Mouse (Mus musculus) embryonic facial prominence, embryonic 14.5 days (tissue): ENCODE data around the gene Fam78a. TPM values are rescaled to one million over a fixed set of nuclear protein-coding genes. Genes with fewer than 3 reads are reported as not detected.

Source experiments
- ATAC-seq: fragments of 200-750 bp; cut with Nextera tagmentation; 2 replicates; pipeline ENCODE4 v1.8.0; 2017; ENCODE audit warnings: low read depth, moderate number of reproducible peaks, moderate TSS enrichment
- DNase-seq: peaks from one replicate; pipeline ENCODE4 v3.0.0-alpha.2; 2015; ENCODE audit warnings: low spot score
- H3K27ac ChIP-seq: fragments of 300-500 bp; sonication (generic); replicated peaks from 2 replicates; pipeline ENCODE4 v1.5.1; 2014; ENCODE audit warnings: low read depth, mild to moderate bottlenecking, low read length, moderate library complexity
- H3K27me3 ChIP-seq: fragments of 300-500 bp; sonication (generic); replicated peaks from 2 replicates; pipeline ENCODE4 v1.6.1; 2014; ENCODE audit warnings: low read length; ENCODE audit not compliant: control insufficient read depth, insufficient read depth
- H3K36me3 ChIP-seq: fragments of 300-500 bp; sonication (generic); 2 replicates; pipeline ENCODE4 v1.6.1; 2014; ENCODE audit warnings: low read length, mixed read lengths; ENCODE audit not compliant: control insufficient read depth, insufficient read depth
- H3K4me1 ChIP-seq: fragments of 300-500 bp; sonication (generic); 2 replicates; pipeline ENCODE4 v1.6.1; 2014; ENCODE audit warnings: antibody characterized with exemption, low read length; ENCODE audit not compliant: control insufficient read depth, insufficient read depth
- H3K4me2 ChIP-seq: fragments of 300-500 bp; sonication (generic); 2 replicates; pipeline ENCODE4 v1.6.1; 2014; ENCODE audit warnings: low read depth, mild to moderate bottlenecking, low read length, moderate library complexity, mixed read lengths
- H3K4me3 ChIP-seq: fragments of 300-500 bp; sonication (generic); 2 replicates; pipeline ENCODE4 v1.5.1; 2014; ENCODE audit warnings: low read depth, mild to moderate bottlenecking, low read length
- H3K9ac ChIP-seq: fragments of 300-500 bp; sonication (generic); 2 replicates; pipeline ENCODE4 v1.6.1; 2014; ENCODE audit warnings: low read depth, mild to moderate bottlenecking, low read length, moderate library complexity, mixed read lengths
- H3K9me3 ChIP-seq: fragments of 300-500 bp; sonication (generic); 2 replicates; pipeline ENCODE4 v1.6.1; 2016; ENCODE audit warnings: low read length; ENCODE audit not compliant: control insufficient read depth
- WGBS: fragments of 180-500 bp; shearing (Covaris S2); extraction: QIAGEN DNeasy Blood & Tissue Kit; methylation state at CpG from one replicate; pipeline ENCODE4 v1.1.7; 2014; 5-methylcytosine and 5-hydroxymethylcytosine counted together
- polyA plus RNA-seq: library from polyadenylated mRNA; unstranded; fragments of >200 nt; fragmentation: Nextera tagmentation; extraction: Ambion mirVana; gene quantifications from 2 replicates; pipeline ENCODE4 v1.2.1, GENCODE M21; 2014

Fam78a gene
- polyA plus RNA-seq, 1 experiment from 2014 or later, result 8.9 TPM

GRCm38 (mm10) chr2:32037279-32037858 is 47.3 kb downstream of the Fam78a start:
- no peaks in the 10 kb centered on the region for H3K9me3 ChIP-seq
- H3K27me3 ChIP-seq, result no peaks in the 10 kb centered on the region
- H3K4me2 ChIP-seq, result no peak overlapping the region
- no peaks in the 10 kb centered on the region for H3K4me1 ChIP-seq
- H3K9ac ChIP-seq, result no peak overlapping the region
- no peak overlapping the region for H3K4me3 ChIP-seq
- H3K36me3 ChIP-seq, result peaks cover 99% of the 10 kb centered on the region
- ATAC-seq (no peak), DNase-seq (no peak)
- 72% methylated on average over 6 of the region's 6 CpGs for WGBS
- no peak overlapping the region for H3K27ac ChIP-seq

GRCm38 (mm10) chr2:32034206-32034605 is 50.5 kb downstream of the Fam78a start:
- Histone ChIP-seq H3K36me3 (peaks cover 98% of the 10 kb centered on the region), H3K27me3 (no peaks in the 10 kb centered on the region), H3K27ac (no peak overlapping the region), H3K9ac (no peak overlapping the region), H3K4me1 (no peaks in the 10 kb centered on the region), H3K4me2 (no peak overlapping the region), H3K9me3 (no peaks in the 10 kb centered on the region), H3K4me3 (no peak overlapping the region)
- DNase-seq (no peak), ATAC-seq (no peak)
- 98% methylated on average over 6 of the region's 6 CpGs for WGBS

- WGBS, result 75% methylated on average over 6 of the region's 6 CpGs
- DNase-seq (no peak), ATAC-seq (no peak)
- no peak overlapping the region for H3K4me3 ChIP-seq
- H3K4me2 ChIP-seq, result no peak overlapping the region
- no peaks in the 10 kb centered on the region for H3K27me3 ChIP-seq
- H3K9ac ChIP-seq, result no peak overlapping the region
- no peaks in the 10 kb centered on the region for H3K4me1 ChIP-seq
- peaks cover 95% of the 10 kb centered on the region for H3K36me3 ChIP-seq
- H3K27ac ChIP-seq, result no peak overlapping the region
- H3K9me3 ChIP-seq, result no peaks in the 10 kb centered on the region
Observed at GRCm38 (mm10) chr2:32033436-32033835, 51.2 kb downstream of the Fam78a start.

- no peak overlapping the region for H3K4me2 ChIP-seq
- no peak overlapping the region for H3K9ac ChIP-seq
- peaks cover 93% of the 10 kb centered on the region for H3K36me3 ChIP-seq
- no peak overlapping the region for H3K4me3 ChIP-seq
- 66% methylated on average over 3 of the region's 3 CpGs for WGBS
- no peak for ATAC-seq
- DNase-seq, result no peak
- H3K4me1 ChIP-seq, result no peaks in the 10 kb centered on the region
- H3K9me3 ChIP-seq, result no peaks in the 10 kb centered on the region
- no peak overlapping the region for H3K27ac ChIP-seq
- H3K27me3 ChIP-seq, result no peaks in the 10 kb centered on the region
Observed at GRCm38 (mm10) chr2:32029636-32030035, 55.0 kb downstream of the Fam78a start.

GRCm38 (mm10) chr2:32024372-32024771 is 60.3 kb downstream of the Fam78a start:
- peaks cover 92% of the 10 kb centered on the region for H3K36me3 ChIP-seq
- no peak overlapping the region for H3K27ac ChIP-seq
- H3K4me1 ChIP-seq, result no peaks in the 10 kb centered on the region
- DNase-seq, result no peak
- ATAC-seq, result no peak
- no peak overlapping the region for H3K4me2 ChIP-seq
- H3K9me3 ChIP-seq, result no peaks in the 10 kb centered on the region
- 83% methylated on average over 4 of the region's 4 CpGs for WGBS
- no peak overlapping the region for H3K4me3 ChIP-seq
- no peak overlapping the region for H3K9ac ChIP-seq
- no peaks in the 10 kb centered on the region for H3K27me3 ChIP-seq

GRCm38 (mm10) chr2:32020229-32020628 is 64.4 kb downstream of the Fam78a start:
- Histone ChIP-seq H3K36me3 (peaks cover 96% of the 10 kb centered on the region), H3K4me1 (no peaks in the 10 kb centered on the region), H3K9ac (no peak overlapping the region), H3K27me3 (no peaks in the 10 kb centered on the region), H3K4me2 (no peak overlapping the region), H3K27ac (no peak overlapping the region), H3K9me3 (no peaks in the 10 kb centered on the region), H3K4me3 (no peak overlapping the region)
- DNase-seq (no peak), ATAC-seq (no peak)
- 96% methylated on average over 5 of the region's 5 CpGs for WGBS

- Histone ChIP-seq H3K4me2 (no peak overlapping the region), H3K9me3 (no peaks in the 10 kb centered on the region), H3K9ac (no peak overlapping the region), H3K4me3 (no peak overlapping the region), H3K27ac (no peak overlapping the region), H3K36me3 (peaks cover 95% of the 10 kb centered on the region), H3K27me3 (no peaks in the 10 kb centered on the region), H3K4me1 (no peaks in the 10 kb centered on the region)
- WGBS, result 76% methylated on average over 4 of the region's 4 CpGs
- no peak for DNase-seq
- no peak for ATAC-seq
Observed at GRCm38 (mm10) chr2:32019704-32020103, 65.0 kb downstream of the Fam78a start.

GRCm38 (mm10) chr2:32008716-32009115 is 75.9 kb downstream of the Fam78a start:
- Histone ChIP-seq H3K9ac (no peak overlapping the region), H3K9me3 (no peaks in the 10 kb centered on the region), H3K4me2 (no peak overlapping the region), H3K36me3 (peaks cover 92% of the 10 kb centered on the region), H3K27me3 (no peaks in the 10 kb centered on the region), H3K4me1 (no peaks in the 10 kb centered on the region), H3K27ac (no peak overlapping the region), H3K4me3 (no peak overlapping the region)
- no peak for DNase-seq
- ATAC-seq, result no peak
- 88% methylated on average over 11 of the region's 11 CpGs for WGBS

GRCm38 (mm10) chr2:32008311-32008710 is 76.3 kb downstream of the Fam78a start:
- Histone ChIP-seq H3K36me3 (peaks cover 92% of the 10 kb centered on the region), H3K4me3 (no peak overlapping the region)
- WGBS, result 88% methylated on average over 2 of the region's 2 CpGs

More at GRCm38 (mm10) chr2:32008311-32008710, 76.3 kb downstream of the Fam78a start:
- H3K9ac ChIP-seq, result no peak overlapping the region
- DNase-seq (no peak), ATAC-seq (no peak)
- H3K4me2 ChIP-seq, result no peak overlapping the region
- H3K4me1 ChIP-seq, result no peaks in the 10 kb centered on the region
- no peak overlapping the region for H3K27ac ChIP-seq
- H3K9me3 ChIP-seq, result no peaks in the 10 kb centered on the region
- no peaks in the 10 kb centered on the region for H3K27me3 ChIP-seq
